Mouse (Mus musculus) liver, embryonic 14.5 days (tissue): ENCODE measurements at regions not wholly inside any gene's neighbourhood (a gene's known extent, or its start where the extent isn't known, plus 50 kb on each side); places are given as distances from the start of the nearest gene placed in this dataset.

Source experiments
- ATAC-seq: fragments of 200-750 bp; cut with Nextera tagmentation; 2 replicates; pipeline ENCODE4 v1.8.0; 2017; ENCODE audit warnings: moderate number of reproducible peaks, mild to moderate bottlenecking, moderate library complexity; ENCODE audit not compliant: insufficient read depth
- DNase-seq, 3 experiments: peaks; one replicate each; pipeline ENCODE4 v3.0.0-alpha.2; 2012 to 2013; ENCODE audit warnings: low read depth in 3 of 3, low spot score in 3 of 3
- H3K27ac ChIP-seq: fragments of 300-500 bp; sonication (generic); 2 replicates; pipeline ENCODE4 v1.5.1; 2014; ENCODE audit warnings: moderate library complexity, mild to moderate bottlenecking, control low read depth, inconsistent platforms
- H3K27me3 ChIP-seq: fragments of 300-500 bp; sonication (generic); 2 replicates; pipeline ENCODE4 v1.6.1; 2014; ENCODE audit warnings: mild to moderate bottlenecking, low read length, moderate library complexity; ENCODE audit not compliant: control insufficient read depth, insufficient read depth
- H3K36me3 ChIP-seq: fragments of 300-500 bp; sonication (generic); replicated peaks from 2 replicates; pipeline ENCODE4 v1.6.1; 2014; ENCODE audit warnings: low read depth; ENCODE audit not compliant: control insufficient read depth, insufficient read depth
- H3K4me1 ChIP-seq, 2 experiments: fragments of 200-500 bp in 1 of 2; fragments of 300-500 bp in 1 of 2; sonication (generic) in 1 of 2; replicated peaks; 2 replicates each; pipeline ENCODE4 v1.6.1; 2012 to 2014; ENCODE audit warnings: antibody characterized with exemption in 1 of 2, inconsistent platforms in 1 of 2, low read length in 1 of 2; ENCODE audit not compliant: control insufficient read depth in 2 of 2, insufficient read depth in 2 of 2
- H3K4me2 ChIP-seq: fragments of 300-500 bp; sonication (generic); 2 replicates; pipeline ENCODE4 v1.6.1; 2014; ENCODE audit warnings: low read depth, mild to moderate bottlenecking, control low read depth, moderate library complexity
- H3K4me3 ChIP-seq, 2 experiments: fragments of 200-500 bp in 1 of 2; fragments of 300-500 bp in 1 of 2; sonication (generic) in 1 of 2; 2 replicates each; pipeline ENCODE4 v1.5.1; 2012 to 2014; ENCODE audit warnings: low read depth in 2 of 2, low read length in 2 of 2, mild to moderate bottlenecking in 2 of 2, control low read depth in 1 of 2, inconsistent platforms in 1 of 2, moderate library complexity in 1 of 2; ENCODE audit not compliant: insufficient read depth in 1 of 2
- H3K9ac ChIP-seq: fragments of 300-500 bp; sonication (generic); replicated peaks from 2 replicates; pipeline ENCODE4 v1.6.1; 2014; ENCODE audit warnings: mild to moderate bottlenecking, control low read depth, moderate library complexity
- H3K9me3 ChIP-seq: fragments of 300-500 bp; sonication (generic); 2 replicates; pipeline ENCODE4 v1.6.1; 2016; ENCODE audit warnings: low read length, mixed read lengths; ENCODE audit not compliant: control insufficient read depth
- CTCF ChIP-seq: IDR thresholded peaks from 2 replicates; pipeline ENCODE4 v1.5.1; 2016; ENCODE audit warnings: antibody characterized with exemption, low read depth, control low read depth
- EP300 ChIP-seq: IDR thresholded peaks from 2 replicates; pipeline ENCODE4 v1.6.1; 2016; ENCODE audit warnings: antibody characterized with exemption, low read depth
- WGBS: fragments of 180-500 bp; shearing (Covaris S2); extraction: QIAGEN DNeasy Blood & Tissue Kit; methylation state at CpG from one replicate; pipeline ENCODE4 v1.1.7; 2014; ENCODE audit not compliant: insufficient replicate concordance; 5-methylcytosine and 5-hydroxymethylcytosine counted together

GRCm38 (mm10) chr2:101290738-101291137 is 333.8 kb upstream of the Rag2 start:
- H3K4me1 ChIP-seq: peaks cover 9 to 11% of the 10 kb centered on the region in 2 experiments
- WGBS: 37% methylated on average over 4 of the region's 4 CpGs

GRCm38 (mm10) chr2:101295678-101296368 is 328.7 kb upstream of the Rag2 start:
- Histone ChIP-seq H3K27ac (no peak overlapping the region), H3K9me3 (no peaks in the 10 kb centered on the region), H3K9ac (no peak overlapping the region), H3K36me3 (no peaks in the 10 kb centered on the region), H3K27me3 (no peaks in the 10 kb centered on the region), H3K4me1 (peaks cover 0 to 1% of the 10 kb centered on the region in 2 experiments; a peak in 2 of 4 replicates), H3K4me3 (no peak overlapping the region), H3K4me2 (no peak overlapping the region)
- ATAC-seq (no peak), DNase-seq (no peak)
- WGBS: 64% methylated on average over 10 of the region's 10 CpGs
- TF ChIP-seq CTCF (no peak), EP300 (no peak)

More at GRCm38 (mm10) chr2:101290738-101291137, 333.8 kb upstream of the Rag2 start:
- Histone ChIP-seq H3K4me3 (no peak overlapping the region), H3K27me3 (no peaks in the 10 kb centered on the region), H3K9ac (no peak overlapping the region), H3K27ac (no peak overlapping the region), H3K36me3 (no peaks in the 10 kb centered on the region), H3K9me3 (no peaks in the 10 kb centered on the region), H3K4me2 (no peak overlapping the region)
- ATAC-seq (no peak), DNase-seq (no peak)
- no peak for TF ChIP-seq CTCF

GRCm38 (mm10) chr2:101296369-101296682 is 328.2 kb upstream of the Rag2 start:
- Histone ChIP-seq H3K9ac (no peak overlapping the region), H3K4me1 (no peaks in the 10 kb centered on the region), H3K36me3 (no peaks in the 10 kb centered on the region), H3K4me3 (no peak overlapping the region), H3K27me3 (no peaks in the 10 kb centered on the region), H3K9me3 (no peaks in the 10 kb centered on the region), H3K27ac (no peak overlapping the region), H3K4me2 (no peak overlapping the region)
- ATAC-seq (no peak), DNase-seq (no peak)
- WGBS: 72% methylated on average over 3 of the region's 3 CpGs
- TF ChIP-seq EP300 (no peak), CTCF (no peak)

GRCm38 (mm10) chr2:101296778-101297177 is 327.7 kb upstream of the Rag2 start:
- H3K4me3 ChIP-seq: no peak overlapping the region
- no peaks in the 10 kb centered on the region for H3K27me3 ChIP-seq
- ATAC-seq: no peak
- H3K9me3 ChIP-seq: no peaks in the 10 kb centered on the region
- DNase-seq: no peak
- no peak for TF ChIP-seq CTCF
- TF ChIP-seq EP300: no peak
- H3K4me2 ChIP-seq: no peak overlapping the region
- H3K27ac ChIP-seq: no peak overlapping the region
- H3K36me3 ChIP-seq: no peaks in the 10 kb centered on the region
- no peaks in the 10 kb centered on the region for H3K4me1 ChIP-seq
- H3K9ac ChIP-seq: no peak overlapping the region

GRCm38 (mm10) chr2:101299126-101299525 is 325.4 kb upstream of the Rag2 start:
- DNase-seq (no peak), ATAC-seq (no peak)
- Histone ChIP-seq H3K27me3 (no peaks in the 10 kb centered on the region), H3K4me3 (no peak overlapping the region), H3K27ac (no peak overlapping the region), H3K4me1 (no peaks in the 10 kb centered on the region), H3K9ac (no peak overlapping the region), H3K9me3 (no peaks in the 10 kb centered on the region), H3K36me3 (no peaks in the 10 kb centered on the region), H3K4me2 (no peak overlapping the region)
- WGBS: 52% methylated on average over 2 of the region's 2 CpGs
- no peak for TF ChIP-seq EP300
- no peak for TF ChIP-seq CTCF
